Mouse (Mus musculus) spleen, adult 2 months (tissue): ENCODE measurements around the gene Gbf1.

Experiments
- CTCF ChIP-seq: fragments of 200-500 bp; IDR thresholded peaks from 2 replicates; pipeline ENCODE4 v1.5.1; 2011; ENCODE audit warnings: mild to moderate bottlenecking, inconsistent platforms; ENCODE audit not compliant: insufficient read depth, insufficient read length, insufficient replicate concordance; ENCODE audit errors: extremely low read depth
- POLR2A ChIP-seq: fragments of 200-500 bp; IDR thresholded peaks from 2 replicates; pipeline ENCODE4 v1.6.1; 2011; ENCODE audit warnings: low read depth, low read length, inconsistent platforms

DNA sequence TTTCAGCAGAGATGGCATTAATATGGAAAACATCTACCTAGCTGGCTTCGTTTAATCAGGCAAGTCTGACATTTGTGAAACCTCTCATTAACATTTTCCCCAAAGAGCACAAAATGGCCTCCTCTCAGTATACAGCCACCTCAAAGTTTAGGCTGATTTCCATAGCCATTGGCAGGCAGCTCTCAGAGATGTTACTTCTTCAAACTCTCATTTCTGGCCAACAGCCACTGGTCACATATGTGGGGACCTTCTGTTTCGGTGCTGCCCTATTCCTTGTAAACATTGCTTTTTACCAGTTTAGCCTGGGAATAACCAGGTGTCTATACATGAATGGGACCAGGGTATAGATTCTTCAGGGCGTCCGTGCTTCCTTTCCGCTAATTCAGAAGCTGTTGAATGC is 67.8 kb downstream of the Gbf1 start:
- TF ChIP-seq CTCF: no peak
- no peak for TF ChIP-seq POLR2A
